Mouse (Mus musculus): ENCODE results near the gene Ripk1. TPM values are rescaled to one million over a fixed set of nuclear protein-coding genes. Genes with fewer than 3 reads are reported as not detected.
A peak's percentile ranks its signal among the peaks of the same experiment; 100 is the strongest.

The Ripk1 gene
- total and polyA plus RNA-seq, 3 experiments: 11.4 to 11.8 TPM; not detected in 1

- TF ChIP-seq MAX (IDR thresholded peaks at IDR 0.05; ENCODE audit: low read length): no peak
- no peak for TF ChIP-seq MAZ (IDR thresholded peaks at IDR 0.05; ENCODE audit: low read depth, low read length)
Observed at GRCm38 (mm10) chr13:34036726-34037125, 34.6 kb downstream of the Ripk1 start (continued).

- TF ChIP-seq POLR2AphosphoS5 (IDR thresholded peaks at IDR 0.05; ENCODE audit: borderline replicate concordance, low read depth, low read length) (peak; percentile 62), POLR2A (IDR thresholded peaks at IDR 0.05; ENCODE audit: control insufficient read depth in 1 of 2, insufficient read depth in 1 of 2, low read depth in 1 of 2, low read length in 2 of 2, poor library complexity in 1 of 2) (peak; percentile 78 to 94; a peak in 3 of 4 replicates), NELFE (IDR thresholded peaks at IDR 0.05; ENCODE audit: low read depth, low read length) (peak; percentile 93), MEF2A (IDR thresholded peaks at IDR 0.05; ENCODE audit: extremely low read depth, insufficient replicate concordance, low read depth, low read length, poor library complexity, severe bottlenecking) (no peak), EP300 (IDR thresholded peaks at IDR 0.05; ENCODE audit: low read depth in 1 of 2, low read length in 2 of 2) (no peak), CHD1 (IDR thresholded peaks at IDR 0.05; ENCODE audit: low read depth, low read length) (no peak), CTCF (IDR thresholded peaks at IDR 0.05 in 2 of 3, conservative IDR thresholded peaks at IDR 0.05 in 1 of 3; ENCODE audit: control insufficient read depth in 1 of 3, insufficient read depth in 1 of 3, low read depth in 2 of 3, low read length in 3 of 3, poor library complexity in 1 of 3, severe bottlenecking in 1 of 3) (no peak), GATA1 (IDR thresholded peaks at IDR 0.05; ENCODE audit: low read depth, low read length) (no peak), MXI1 (IDR thresholded peaks at IDR 0.05; ENCODE audit: low read depth, low read length) (peak; percentile 79), NRF1 (IDR thresholded peaks at IDR 0.05; ENCODE audit: insufficient read depth, low read depth, low read length, poor library complexity, severe bottlenecking) (peak; percentile 90), MYC (IDR thresholded peaks at IDR 0.05; ENCODE audit: low read depth, low read length) (0 out of 2 replicates have a peak, but pooled peaks have one; percentile 19), ZC3H11A (IDR thresholded peaks at IDR 0.05; ENCODE audit: low read depth, low read length) (no peak), HCFC1 (IDR thresholded peaks at IDR 0.05; ENCODE audit: low read depth, low read length) (0 out of 2 replicates have a peak, but pooled peaks have one; percentile 37), TBP (IDR thresholded peaks at IDR 0.05; ENCODE audit: low read depth, low read length) (peak; percentile 46; the same call in 1 of the 2 replicates), USF1 (IDR thresholded peaks at IDR 0.05; ENCODE audit: low read depth, low read length) (no peak), SIN3A (IDR thresholded peaks at IDR 0.05; ENCODE audit: low read length) (peak; percentile 71), TCF12 (IDR thresholded peaks at IDR 0.05; ENCODE audit: low read depth, low read length) (peak; percentile 67), CHD2 (IDR thresholded peaks at IDR 0.05; ENCODE audit: low read length) (no peak), ZMIZ1 (IDR thresholded peaks at IDR 0.05; ENCODE audit: low read depth, low read length) (peak; percentile 79), POLR2AphosphoS2 (IDR thresholded peaks at IDR 0.05; ENCODE audit: low read length) (peak; percentile 75)
- DNase-seq (ENCODE audit: low read depth, low spot score): peak; percentile 96
- Histone ChIP-seq H3K79me2 (ENCODE audit: control insufficient read depth, insufficient read depth, low read length, poor library complexity) (peaks cover 5% of the 10 kb centered on the region), H3K27me3 (ENCODE audit: control insufficient read depth in 1 of 2, insufficient read depth in 2 of 2, low read length in 2 of 2) (no peaks in the 10 kb centered on the region), H3K9me3 (replicated peaks; ENCODE audit: insufficient read depth, low read length) (no peaks in the 10 kb centered on the region), H3K27ac (ENCODE audit: control insufficient read depth, low read depth, low read length) (peak within 1 kb of the TSS; percentile 26), H3K4me1 (ENCODE audit: control insufficient read depth in 1 of 2, insufficient read depth in 2 of 2, low read length in 2 of 2) (peaks cover 0 to 11% of the 10 kb centered on the region in 2 experiments; a peak in 1 of 4 replicates), H3K36me3 (ENCODE audit: control insufficient read depth in 1 of 2, insufficient read depth in 2 of 2, low read length in 2 of 2) (no peaks in the 10 kb centered on the region; a peak in 1 of 4 replicates), H3K9ac (ENCODE audit: control insufficient read depth, low read depth, low read length, poor library complexity, severe bottlenecking) (peak within 1 kb of the TSS; percentile 87), H3K4me3 (ENCODE audit: control insufficient read depth in 1 of 2, insufficient read depth in 1 of 2, low read depth in 2 of 2, low read length in 2 of 2) (peak within 1 kb of the TSS; percentile 77 to 86)
Observed at GRCm38 (mm10) chr13:34037172-34038055, 35.3 kb downstream of the Ripk1 start, which contains the start of gene Bphl. Gene Bphl, plus strand, starts transcription at chr13:34037597.

All from MEL (cell line).